Mouse (Mus musculus): ENCODE data around the gene Sorcs1. TPM values are rescaled to one million over a fixed set of nuclear protein-coding genes. Genes with fewer than 3 reads are reported as not detected.

Sorcs1 gene
- 0.49 and 0.60 TPM in 2 replicates for polyA plus RNA-seq (2015; fragmentation: Nextera tagmentation; extraction: Ambion mirVana)

DNA sequence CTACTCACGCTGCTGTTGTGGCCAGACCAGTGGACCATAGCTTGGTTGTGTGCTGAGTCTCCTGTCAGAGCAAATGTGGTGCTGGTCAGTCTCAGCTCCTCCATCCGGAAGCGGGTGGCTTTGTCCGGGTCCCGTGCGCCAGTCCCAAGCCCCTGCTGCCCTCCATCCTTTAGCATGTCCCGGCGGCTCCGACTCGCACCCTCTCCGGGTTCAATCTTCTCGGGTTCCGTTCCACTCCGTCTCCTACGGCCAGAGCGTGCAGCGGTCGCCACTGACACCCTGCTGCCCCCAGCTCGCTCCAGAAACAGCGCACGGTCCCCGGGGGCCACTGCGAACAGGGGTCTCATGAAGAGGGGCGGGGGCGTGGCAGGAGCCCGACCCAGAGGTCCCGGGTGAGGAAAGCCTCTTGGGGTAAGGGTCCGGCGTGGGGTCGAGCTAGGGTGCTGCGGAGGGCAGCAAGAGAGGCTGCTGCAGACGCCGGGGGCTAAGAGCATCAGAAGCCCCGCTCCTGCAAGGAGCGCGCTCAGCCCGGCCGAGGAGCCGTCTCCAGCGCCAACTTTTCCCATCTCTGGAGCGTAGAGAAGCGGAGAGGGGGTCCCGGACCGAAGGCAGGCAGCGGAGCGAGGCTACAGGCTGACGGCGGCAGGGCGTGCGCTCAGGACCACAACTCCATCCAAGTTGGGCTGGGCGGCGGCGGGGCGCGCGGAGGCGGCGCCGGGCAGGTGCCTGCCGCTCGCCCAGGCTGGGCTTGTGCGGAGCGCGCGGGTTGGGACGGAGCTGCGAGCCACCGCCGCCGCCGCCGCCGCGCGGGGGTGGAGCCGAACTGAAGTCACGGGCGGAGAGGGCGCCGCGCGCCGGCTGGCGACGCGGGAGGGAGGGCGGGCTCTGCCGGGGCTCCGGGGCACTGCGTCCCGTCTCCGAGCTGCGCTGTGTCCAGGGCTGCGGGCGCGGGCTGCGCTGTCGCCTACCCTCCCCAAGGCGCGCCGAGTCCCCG is at the start of gene Sorcs1:
Gene Sorcs1 (minus strand): TSS at position 744 of the 994 bp plus-strand sequence.
- peaks cover 60% of the 10 kb centered on the region for H3K27me3 ChIP-seq (replicated peaks)
- H3K9me3 ChIP-seq = no peaks in the 10 kb centered on the region
- peak within 1 kb of the TSS; percentile 76 for H3K9ac ChIP-seq
- H3K4me2 ChIP-seq = peak within 1 kb of the TSS; percentile 90
- peak within 1 kb of the TSS; percentile 66 for H3K4me3 ChIP-seq
- H3K27ac ChIP-seq (replicated peaks) = no peak within 1 kb of the TSS
- peaks cover 10% of the 10 kb centered on the region; the same call in 1 of the 2 replicates for H3K4me1 ChIP-seq
- H3K36me3 ChIP-seq = no peaks in the 10 kb centered on the region
- WGBS = under 1% methylated on average over 74 of the region's 102 CpGs
- ATAC-seq (ENCODE audit: extremely low read depth, insufficient number of reproducible peaks, low FRiP score, low TSS enrichment) = peak; percentile 73

DNA sequence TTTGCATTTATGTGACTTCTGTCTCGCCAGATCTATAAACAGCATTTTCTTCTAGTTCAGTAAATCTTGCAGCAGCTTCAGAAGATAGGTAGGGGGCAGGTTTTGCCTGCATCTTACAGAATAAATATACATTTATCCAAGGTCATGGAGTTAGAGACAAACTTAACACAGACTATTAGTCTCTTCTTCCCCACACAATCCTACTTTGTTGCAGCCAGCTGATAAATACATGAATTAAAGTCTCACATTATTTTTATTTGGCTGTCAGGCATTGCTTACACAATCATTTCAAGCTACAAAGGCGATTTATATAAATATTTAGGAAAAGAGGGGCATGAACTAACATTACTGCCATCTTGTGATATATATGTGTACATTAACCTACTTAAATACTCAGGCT is 4.8 kb upstream of the Sorcs1 start:
- Histone ChIP-seq H3K27me3 (replicated peaks) (peaks cover 23% of the 10 kb centered on the region), H3K9me3 (no peaks in the 10 kb centered on the region), H3K4me1 (peaks cover 2% of the 10 kb centered on the region; the same call in 1 of the 2 replicates), H3K4me2 (no peak overlapping the region), H3K9ac (no peak overlapping the region), H3K4me3 (no peak overlapping the region), H3K27ac (replicated peaks) (no peak overlapping the region), H3K36me3 (no peaks in the 10 kb centered on the region)
- ATAC-seq (ENCODE audit: extremely low read depth, insufficient number of reproducible peaks, low FRiP score, low TSS enrichment) = no peak
- WGBS = 45% methylated on average over 2 of the region's 2 CpGs

DNA sequence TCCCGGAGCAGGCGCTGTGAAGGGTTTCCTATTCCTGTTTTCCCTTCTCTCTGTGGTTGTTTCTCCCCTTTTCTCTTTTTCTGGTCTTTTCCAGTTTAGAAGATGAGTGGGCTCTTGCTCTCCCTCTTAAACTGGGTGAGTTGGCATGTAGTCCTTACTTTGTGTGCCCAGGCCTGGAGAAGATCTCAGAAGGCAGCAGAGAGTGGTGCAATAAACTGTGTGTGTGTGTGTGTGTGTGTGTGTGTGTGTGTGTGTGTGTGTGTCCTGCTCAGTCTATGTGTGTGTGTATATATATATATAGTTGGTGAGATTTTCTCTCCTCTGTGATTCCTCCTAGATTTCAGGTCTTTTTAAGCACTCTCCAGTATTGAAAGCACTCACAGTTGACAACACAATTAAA is 500 bp upstream of the Sorcs1 start:
- ATAC-seq (ENCODE audit: extremely low read depth, insufficient number of reproducible peaks, low FRiP score, low TSS enrichment) = no peak
- Histone ChIP-seq H3K9me3 (no peaks in the 10 kb centered on the region), H3K4me1 (peaks cover 10% of the 10 kb centered on the region; the same call in 1 of the 2 replicates), H3K36me3 (no peaks in the 10 kb centered on the region), H3K27me3 (replicated peaks) (peaks cover 60% of the 10 kb centered on the region), H3K9ac (peak overlapping the region; percentile 76), H3K27ac (replicated peaks) (no peak overlapping the region), H3K4me3 (peak overlapping the region; percentile 66), H3K4me2 (peak overlapping the region; percentile 90)
- WGBS = 0% methylated on average over 2 of the region's 2 CpGs

DNA sequence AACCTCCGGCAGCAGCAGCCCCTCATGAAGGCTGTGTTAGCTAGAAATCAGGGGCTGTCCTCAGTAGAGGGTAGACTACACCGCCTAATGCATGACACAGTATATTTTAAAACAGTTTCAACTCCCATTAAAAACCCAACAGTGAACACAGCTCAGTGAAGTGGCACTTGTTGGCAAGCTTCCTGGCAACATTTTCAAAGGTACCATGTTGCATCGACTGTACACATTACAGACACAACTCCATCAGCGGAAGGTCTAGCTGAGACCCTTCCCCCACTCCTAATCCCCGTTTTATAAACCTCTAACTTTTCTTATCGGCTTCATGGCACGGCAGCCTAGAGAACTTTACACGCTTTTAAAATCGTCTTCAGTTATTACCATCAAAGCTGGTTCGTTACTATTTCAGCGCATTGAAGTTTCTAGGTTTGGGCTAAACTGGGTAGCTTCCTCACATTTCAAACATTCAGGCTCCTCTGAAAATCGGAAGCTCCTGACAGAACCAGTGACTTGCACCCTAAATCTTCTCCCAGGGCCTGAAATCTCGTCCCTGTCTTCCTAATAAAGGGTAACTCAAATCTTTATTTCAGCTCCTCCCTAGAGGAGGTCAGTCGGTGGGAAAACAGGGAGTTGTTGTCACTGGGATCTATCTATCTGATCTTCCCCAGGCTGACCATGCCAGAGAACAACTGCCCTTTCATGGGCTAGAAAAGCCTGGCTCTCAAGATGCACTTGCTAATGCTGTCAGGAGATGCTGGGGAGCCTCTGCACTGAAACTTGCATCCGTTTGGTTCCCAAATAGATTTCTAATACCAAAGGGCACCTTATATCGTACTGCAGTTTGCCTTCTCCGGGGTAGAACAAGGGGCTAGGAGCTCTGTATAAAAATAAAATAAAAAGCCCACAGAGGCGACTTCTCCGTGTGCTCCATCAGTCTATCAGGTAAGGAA is 1.6 kb downstream of the Sorcs1 start:
- Histone ChIP-seq H3K36me3 (no peaks in the 10 kb centered on the region), H3K27me3 (replicated peaks) (peaks cover 60% of the 10 kb centered on the region), H3K4me2 (peak overlapping the region; percentile 90), H3K9me3 (no peaks in the 10 kb centered on the region), H3K4me1 (peaks cover 10% of the 10 kb centered on the region; the same call in 1 of the 2 replicates), H3K27ac (replicated peaks) (no peak overlapping the region), H3K4me3 (peak overlapping the region; percentile 66), H3K9ac (no peak overlapping the region)
- ATAC-seq (ENCODE audit: extremely low read depth, insufficient number of reproducible peaks, low FRiP score, low TSS enrichment) = no peak
- 40% methylated on average over 19 of the region's 19 CpGs for WGBS

GRCm38 (mm10) chr19:50674921-50675320 is 3.5 kb downstream of the Sorcs1 start:
- H3K9me3 ChIP-seq = no peaks in the 10 kb centered on the region
- WGBS = 63% methylated on average over 5 of the region's 5 CpGs

DNA sequence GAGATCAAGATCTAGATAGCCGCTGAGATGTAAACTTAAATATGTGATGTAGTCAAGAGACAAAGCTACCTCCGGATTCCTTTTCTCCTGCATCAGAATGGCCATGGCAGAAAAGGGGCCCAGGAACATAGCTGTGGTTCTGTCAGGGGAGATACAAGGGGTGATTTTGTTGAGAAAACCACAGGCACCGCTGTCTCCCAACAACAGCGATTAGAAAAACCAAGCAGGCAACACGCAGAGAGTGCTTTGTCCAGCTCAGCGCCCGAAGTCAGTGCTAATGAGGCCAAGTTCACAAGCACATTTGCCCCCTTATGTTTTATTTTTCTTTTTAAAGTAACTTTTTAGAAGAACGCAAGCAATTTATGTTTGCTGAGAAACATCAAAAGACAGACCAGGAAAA is 10.9 kb downstream of the Sorcs1 start:
- Histone ChIP-seq H3K9me3 (no peaks in the 10 kb centered on the region), H3K4me1 (no peaks in the 10 kb centered on the region)
- WGBS = 73% methylated on average over 8 of the region's 8 CpGs

More at GRCm38 (mm10) chr19:50674921-50675320, 3.5 kb downstream of the Sorcs1 start:
- Histone ChIP-seq H3K36me3 (no peaks in the 10 kb centered on the region), H3K4me2 (no peak overlapping the region), H3K27ac (replicated peaks) (no peak overlapping the region), H3K4me1 (peaks cover 10% of the 10 kb centered on the region; the same call in 1 of the 2 replicates), H3K9ac (no peak overlapping the region), H3K4me3 (no peak overlapping the region), H3K27me3 (replicated peaks) (peaks cover 52% of the 10 kb centered on the region)
- no peak for ATAC-seq (ENCODE audit: extremely low read depth, insufficient number of reproducible peaks, low FRiP score, low TSS enrichment)

GRCm38 (mm10) chr19:50664311-50664710 is 14.1 kb downstream of the Sorcs1 start:
- Histone ChIP-seq H3K9ac (no peak overlapping the region), H3K4me3 (no peak overlapping the region), H3K9me3 (no peaks in the 10 kb centered on the region), H3K4me1 (no peaks in the 10 kb centered on the region), H3K27me3 (replicated peaks) (no peaks in the 10 kb centered on the region), H3K4me2 (no peak overlapping the region), H3K27ac (replicated peaks) (no peak overlapping the region), H3K36me3 (no peaks in the 10 kb centered on the region)
- WGBS = 67% methylated on average over 1 of the region's 1 CpGs
- ATAC-seq (ENCODE audit: extremely low read depth, insufficient number of reproducible peaks, low FRiP score, low TSS enrichment) = no peak

More for the DNA sequence above, 10.9 kb downstream of the Sorcs1 start:
- no peak overlapping the region for H3K4me2 ChIP-seq
- no peak overlapping the region for H3K9ac ChIP-seq
- no peaks in the 10 kb centered on the region; the same call in 1 of the 2 replicates for H3K27me3 ChIP-seq (replicated peaks)
- no peak overlapping the region for H3K27ac ChIP-seq (replicated peaks)
- no peak overlapping the region for H3K4me3 ChIP-seq
- ATAC-seq (ENCODE audit: extremely low read depth, insufficient number of reproducible peaks, low FRiP score, low TSS enrichment) = no peak
- no peaks in the 10 kb centered on the region for H3K36me3 ChIP-seq

DNA sequence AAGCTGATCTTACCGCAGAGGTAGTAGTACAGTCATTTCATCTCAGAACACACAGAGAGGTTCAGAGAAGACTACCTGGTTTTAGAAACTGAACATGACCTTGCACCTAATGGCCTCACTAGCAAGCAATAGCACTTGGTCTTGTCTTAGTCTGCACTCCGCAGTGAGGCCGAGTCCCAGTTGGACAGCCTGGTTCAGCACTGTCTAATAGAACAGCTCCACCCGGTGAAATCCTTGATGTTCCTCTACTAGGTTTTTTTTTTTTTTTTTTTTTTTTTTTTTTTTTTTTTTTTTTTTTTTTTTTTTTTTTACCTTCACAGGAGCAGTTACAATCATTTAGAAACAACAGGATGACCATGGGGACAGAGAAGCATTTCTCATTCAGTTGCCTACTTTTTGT is 19.3 kb downstream of the Sorcs1 start:
- Histone ChIP-seq H3K27me3 (replicated peaks) (no peaks in the 10 kb centered on the region), H3K4me1 (no peaks in the 10 kb centered on the region), H3K27ac (replicated peaks) (no peak overlapping the region), H3K9me3 (no peaks in the 10 kb centered on the region), H3K4me2 (no peak overlapping the region), H3K4me3 (no peak overlapping the region), H3K36me3 (no peaks in the 10 kb centered on the region), H3K9ac (no peak overlapping the region)
- no peak for ATAC-seq (ENCODE audit: extremely low read depth, insufficient number of reproducible peaks, low FRiP score, low TSS enrichment)
- WGBS = 65% methylated on average over 4 of the region's 4 CpGs

GRCm38 (mm10) chr19:50652750-50653149 is 25.7 kb downstream of the Sorcs1 start:
- H3K4me3 ChIP-seq = no peak overlapping the region
- H3K4me2 ChIP-seq = no peak overlapping the region
- no peaks in the 10 kb centered on the region for H3K36me3 ChIP-seq
- no peak overlapping the region for H3K9ac ChIP-seq
- H3K27ac ChIP-seq (replicated peaks) = no peak overlapping the region
- H3K9me3 ChIP-seq = no peaks in the 10 kb centered on the region
- WGBS = 55% methylated on average over 5 of the region's 5 CpGs
- ATAC-seq (ENCODE audit: extremely low read depth, insufficient number of reproducible peaks, low FRiP score, low TSS enrichment) = no peak
- H3K4me1 ChIP-seq = no peaks in the 10 kb centered on the region
- no peaks in the 10 kb centered on the region for H3K27me3 ChIP-seq (replicated peaks)

DNA sequence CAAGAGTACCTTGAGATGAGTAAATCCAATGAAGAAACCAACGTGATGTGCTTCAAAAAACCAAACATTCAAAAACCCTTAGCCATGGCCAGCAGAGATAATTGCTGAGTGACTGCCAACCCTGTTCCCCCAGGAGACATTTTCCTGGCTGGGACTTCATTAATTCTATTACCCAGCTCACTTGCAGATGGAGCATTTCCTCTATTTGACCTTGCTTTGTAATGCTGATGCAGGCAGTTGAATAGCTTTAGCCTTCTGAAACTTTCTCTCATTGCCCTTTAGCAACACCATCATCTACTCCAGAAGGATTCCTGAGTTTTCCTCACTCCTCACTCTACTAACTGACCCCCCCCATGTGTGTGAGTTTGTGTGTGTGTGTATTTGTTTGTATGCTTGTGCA is 34.6 kb downstream of the Sorcs1 start:
- H3K9ac ChIP-seq = no peak overlapping the region
- no peaks in the 10 kb centered on the region for H3K36me3 ChIP-seq
- no peaks in the 10 kb centered on the region for H3K9me3 ChIP-seq
- H3K27me3 ChIP-seq (replicated peaks) = no peaks in the 10 kb centered on the region
- no peaks in the 10 kb centered on the region for H3K4me1 ChIP-seq
- H3K27ac ChIP-seq (replicated peaks) = no peak overlapping the region
- no peak overlapping the region for H3K4me2 ChIP-seq
- no peak for ATAC-seq (ENCODE audit: extremely low read depth, insufficient number of reproducible peaks, low FRiP score, low TSS enrichment)
- no peak overlapping the region for H3K4me3 ChIP-seq
- 47% methylated on average over 1 of the region's 1 CpGs for WGBS

GRCm38 (mm10) chr19:50642121-50642520 is 36.3 kb downstream of the Sorcs1 start:
- no peak overlapping the region for H3K4me2 ChIP-seq
- no peak overlapping the region for H3K9ac ChIP-seq
- ATAC-seq (ENCODE audit: extremely low read depth, insufficient number of reproducible peaks, low FRiP score, low TSS enrichment) = no peak
- WGBS = 68% methylated on average over 1 of the region's 1 CpGs
- H3K4me1 ChIP-seq = no peaks in the 10 kb centered on the region
- no peaks in the 10 kb centered on the region for H3K9me3 ChIP-seq
- no peaks in the 10 kb centered on the region for H3K36me3 ChIP-seq
- H3K27ac ChIP-seq (replicated peaks) = no peak overlapping the region
- H3K27me3 ChIP-seq (replicated peaks) = no peaks in the 10 kb centered on the region
- H3K4me3 ChIP-seq = no peak overlapping the region

All from heart, embryonic 13.5 days (tissue).